Mouse (Mus musculus) neural tube, embryonic 14.5 days (tissue): ENCODE measurements around the gene 1700056E22Rik. TPM values are rescaled to one million over a fixed set of nuclear protein-coding genes. Genes with fewer than 3 reads are reported as not detected.

ENCODE experiments used
- ATAC-seq: fragments of 200-750 bp; cut with Nextera tagmentation; 2 replicates; pipeline ENCODE4 v1.8.0; 2017; ENCODE audit warnings: low read depth, mild to moderate bottlenecking, moderate TSS enrichment, moderate library complexity
- H3K27ac ChIP-seq: fragments of 300-500 bp; sonication (generic); 2 replicates; pipeline ENCODE4 v1.5.1; 2014; ENCODE audit warnings: low read depth, mild to moderate bottlenecking, control low read depth, low read length, moderate library complexity, mixed read lengths
- H3K27me3 ChIP-seq: fragments of 300-500 bp; sonication (generic); 2 replicates; pipeline ENCODE4 v1.6.1; 2014; ENCODE audit warnings: low read length; ENCODE audit not compliant: control insufficient read depth, insufficient read depth
- H3K36me3 ChIP-seq: fragments of 300-500 bp; sonication (generic); 2 replicates; pipeline ENCODE4 v1.6.1; 2014; ENCODE audit warnings: low read length, mixed read lengths; ENCODE audit not compliant: control insufficient read depth, insufficient read depth
- H3K4me1 ChIP-seq: fragments of 300-500 bp; sonication (generic); 2 replicates; pipeline ENCODE4 v1.6.1; 2014; ENCODE audit warnings: low read length; ENCODE audit not compliant: control insufficient read depth, insufficient read depth
- H3K4me2 ChIP-seq: fragments of 300-500 bp; sonication (generic); 2 replicates; pipeline ENCODE4 v1.6.1; 2014; ENCODE audit warnings: mild to moderate bottlenecking, low read depth, low read length, control low read depth
- H3K4me3 ChIP-seq: fragments of 300-500 bp; sonication (generic); 2 replicates; pipeline ENCODE4 v1.5.1; 2014; ENCODE audit warnings: low read depth, low read length, control low read depth, mixed read lengths
- H3K9ac ChIP-seq: fragments of 300-500 bp; sonication (generic); replicated peaks from 2 replicates; pipeline ENCODE4 v1.6.1; 2014; ENCODE audit warnings: low read depth, mild to moderate bottlenecking, control low read depth, low read length, mixed read lengths
- H3K9me3 ChIP-seq: fragments of 300-500 bp; sonication (generic); 2 replicates; pipeline ENCODE4 v1.6.1; 2016; ENCODE audit warnings: low read length; ENCODE audit not compliant: control insufficient read depth
- WGBS: fragments of 180-500 bp; shearing (Covaris S2); extraction: QIAGEN DNeasy Blood & Tissue Kit; methylation state at CpG from one replicate; pipeline ENCODE4 v1.1.7; 2014; 5-methylcytosine and 5-hydroxymethylcytosine counted together
- polyA plus RNA-seq: library from polyadenylated mRNA; unstranded; fragments of >200 nt; fragmentation: Nextera tagmentation; extraction: Ambion mirVana; gene quantifications from 2 replicates; pipeline ENCODE4 v1.2.1, GENCODE M21; 2014

1700056E22Rik gene
- polyA plus RNA-seq, 1 experiment from 2014 or later: 0.80 TPM

GRCm38 (mm10) chr1:184054176-184054575 lies 20.1 kb upstream of the 1700056E22Rik start:
- H3K4me1 ChIP-seq: peaks cover 4% of the 10 kb centered on the region; the same call in 1 of the 2 replicates
- H3K27ac ChIP-seq: no peak overlapping the region
- H3K27me3 ChIP-seq: no peaks in the 10 kb centered on the region
- no peaks in the 10 kb centered on the region for H3K36me3 ChIP-seq
- no peak for ATAC-seq
- no peaks in the 10 kb centered on the region for H3K9me3 ChIP-seq
- H3K4me2 ChIP-seq: no peak overlapping the region
- H3K4me3 ChIP-seq: no peak overlapping the region
- WGBS: 92% methylated on average over 2 of the region's 2 CpGs
- no peak overlapping the region for H3K9ac ChIP-seq

GRCm38 (mm10) chr1:184053711-184054110 lies 19.6 kb upstream of the 1700056E22Rik start:
- Histone ChIP-seq H3K27me3 (no peaks in the 10 kb centered on the region), H3K9ac (no peak overlapping the region)
- WGBS: 92% methylated on average over 4 of the region's 4 CpGs

GRCm38 (mm10) chr1:184053141-184053540 lies 19.0 kb upstream of the 1700056E22Rik start:
- Histone ChIP-seq H3K27ac (no peak overlapping the region), H3K4me2 (no peak overlapping the region), H3K9ac (no peak overlapping the region), H3K9me3 (no peaks in the 10 kb centered on the region), H3K4me1 (peaks cover 4% of the 10 kb centered on the region; the same call in 1 of the 2 replicates), H3K27me3 (no peaks in the 10 kb centered on the region), H3K36me3 (no peaks in the 10 kb centered on the region), H3K4me3 (no peak overlapping the region)
- WGBS: 87% methylated on average over 4 of the region's 4 CpGs
- ATAC-seq: no peak

More at GRCm38 (mm10) chr1:184053711-184054110, 19.6 kb upstream of the 1700056E22Rik start:
- no peak overlapping the region for H3K4me2 ChIP-seq
- no peak overlapping the region for H3K4me3 ChIP-seq
- H3K27ac ChIP-seq: no peak overlapping the region
- ATAC-seq: no peak
- H3K4me1 ChIP-seq: peaks cover 4% of the 10 kb centered on the region; the same call in 1 of the 2 replicates
- H3K9me3 ChIP-seq: no peaks in the 10 kb centered on the region
- H3K36me3 ChIP-seq: no peaks in the 10 kb centered on the region

- H3K27me3 ChIP-seq: no peaks in the 10 kb centered on the region
- no peak for ATAC-seq
- no peak overlapping the region for H3K9ac ChIP-seq
- H3K4me2 ChIP-seq: no peak overlapping the region
- peaks cover 4% of the 10 kb centered on the region; the same call in 1 of the 2 replicates for H3K4me1 ChIP-seq
- no peak overlapping the region for H3K27ac ChIP-seq
- H3K9me3 ChIP-seq: no peaks in the 10 kb centered on the region
- no peaks in the 10 kb centered on the region for H3K36me3 ChIP-seq
- no peak overlapping the region for H3K4me3 ChIP-seq
- WGBS: 78% methylated on average over 4 of the region's 4 CpGs
Observed at GRCm38 (mm10) chr1:184052331-184052730, 18.2 kb upstream of the 1700056E22Rik start.

GRCm38 (mm10) chr1:184051824-184052223 lies 17.7 kb upstream of the 1700056E22Rik start:
- Histone ChIP-seq H3K4me1 (peaks cover 4% of the 10 kb centered on the region; the same call in 1 of the 2 replicates), H3K9ac (no peak overlapping the region), H3K4me3 (no peak overlapping the region), H3K4me2 (no peak overlapping the region), H3K36me3 (no peaks in the 10 kb centered on the region), H3K27ac (no peak overlapping the region), H3K9me3 (no peaks in the 10 kb centered on the region), H3K27me3 (no peaks in the 10 kb centered on the region)
- WGBS: 46% methylated on average over 6 of the region's 6 CpGs
- no peak for ATAC-seq

- ATAC-seq: no peak
- Histone ChIP-seq H3K27ac (no peak overlapping the region), H3K36me3 (no peaks in the 10 kb centered on the region), H3K9ac (no peak overlapping the region), H3K4me3 (no peak overlapping the region), H3K4me2 (no peak overlapping the region), H3K4me1 (peaks cover 4% of the 10 kb centered on the region; the same call in 1 of the 2 replicates), H3K9me3 (no peaks in the 10 kb centered on the region), H3K27me3 (no peaks in the 10 kb centered on the region)
- 88% methylated on average over 1 of the region's 1 CpGs for WGBS
Observed at GRCm38 (mm10) chr1:184051286-184051685, 17.2 kb upstream of the 1700056E22Rik start.

- no peak overlapping the region for H3K9ac ChIP-seq
- H3K27ac ChIP-seq: no peak overlapping the region
- no peaks in the 10 kb centered on the region for H3K9me3 ChIP-seq
- WGBS: 84% methylated on average over 10 of the region's 10 CpGs
- no peak overlapping the region for H3K4me3 ChIP-seq
- H3K27me3 ChIP-seq: no peaks in the 10 kb centered on the region
- no peak for ATAC-seq
- no peak overlapping the region for H3K4me2 ChIP-seq
- peaks cover 4% of the 10 kb centered on the region; the same call in 1 of the 2 replicates for H3K4me1 ChIP-seq
- H3K36me3 ChIP-seq: no peaks in the 10 kb centered on the region
Observed at GRCm38 (mm10) chr1:184048675-184049418, 14.7 kb upstream of the 1700056E22Rik start.

GRCm38 (mm10) chr1:184047818-184048217 lies 13.7 kb upstream of the 1700056E22Rik start:
- ATAC-seq: no peak
- H3K36me3 ChIP-seq: no peaks in the 10 kb centered on the region
- no peak overlapping the region for H3K4me3 ChIP-seq
- H3K4me2 ChIP-seq: no peak overlapping the region
- H3K27me3 ChIP-seq: no peaks in the 10 kb centered on the region
- H3K4me1 ChIP-seq: peaks cover 4% of the 10 kb centered on the region; the same call in 1 of the 2 replicates
- H3K9me3 ChIP-seq: no peaks in the 10 kb centered on the region
- 89% methylated on average over 9 of the region's 9 CpGs for WGBS
- no peak overlapping the region for H3K9ac ChIP-seq
- no peak overlapping the region for H3K27ac ChIP-seq

GRCm38 (mm10) chr1:184046070-184046677 lies 12.1 kb upstream of the 1700056E22Rik start:
- Histone ChIP-seq H3K9me3 (no peaks in the 10 kb centered on the region), H3K4me2 (no peak overlapping the region), H3K4me3 (no peak overlapping the region), H3K36me3 (no peaks in the 10 kb centered on the region), H3K4me1 (no peaks in the 10 kb centered on the region), H3K9ac (no peak overlapping the region), H3K27me3 (no peaks in the 10 kb centered on the region), H3K27ac (no peak overlapping the region)
- 66% methylated on average over 6 of the region's 6 CpGs for WGBS
- no peak for ATAC-seq
